Mouse (Mus musculus): ENCODE measurements around the gene Zic5. TPM values are rescaled to one million over a fixed set of nuclear protein-coding genes. Genes with fewer than 3 reads are reported as not detected.
A peak's percentile ranks its signal among the peaks of the same experiment; 100 is the strongest.

Gene Zic5
- polyA plus RNA-seq, 1 experiment from 2014 or later: 1.9 TPM

- H3K4me2 ChIP-seq (ENCODE audit: low read depth, low read length): peak overlapping the region; percentile 21; the same call in 1 of the 2 replicates
- ATAC-seq (ENCODE audit: low read depth) (no peak), DNase-seq (ENCODE audit: low spot score) (no peak)
- WGBS: 5% methylated on average over 5 of the region's 5 CpGs
- no peaks in the 10 kb centered on the region for H3K9me3 ChIP-seq (ENCODE audit: control insufficient read depth, low read length)
- no peak overlapping the region for H3K27ac ChIP-seq (replicated peaks; ENCODE audit: low read depth, low read length)
- no peak overlapping the region for H3K9ac ChIP-seq (ENCODE audit: low read depth, low read length)
- H3K27me3 ChIP-seq (replicated peaks; ENCODE audit: control insufficient read depth, insufficient read depth, low read length): peaks cover 95% of the 10 kb centered on the region
- H3K4me1 ChIP-seq (ENCODE audit: control insufficient read depth, insufficient read depth, low read length): no peaks in the 10 kb centered on the region
- no peak overlapping the region for H3K4me3 ChIP-seq (ENCODE audit: low read depth, low read length)
- no peaks in the 10 kb centered on the region for H3K36me3 ChIP-seq (ENCODE audit: control insufficient read depth, insufficient read depth, low read length)
Measured at GRCm38 (mm10) chr14:122483024-122483385, 17.5 kb upstream of the Zic5 start.

- Histone ChIP-seq H3K4me2 (ENCODE audit: low read depth, low read length) (peak overlapping the region; percentile 21; the same call in 1 of the 2 replicates), H3K27me3 (replicated peaks; ENCODE audit: control insufficient read depth, insufficient read depth, low read length) (peaks cover 96% of the 10 kb centered on the region), H3K9me3 (ENCODE audit: control insufficient read depth, low read length) (no peaks in the 10 kb centered on the region), H3K4me3 (ENCODE audit: low read depth, low read length) (peak overlapping the region; percentile 11; the same call in 1 of the 2 replicates), H3K36me3 (ENCODE audit: control insufficient read depth, insufficient read depth, low read length) (no peaks in the 10 kb centered on the region), H3K27ac (replicated peaks; ENCODE audit: low read depth, low read length) (no peak overlapping the region), H3K9ac (ENCODE audit: low read depth, low read length) (no peak overlapping the region; the same call in 1 of the 2 replicates), H3K4me1 (ENCODE audit: control insufficient read depth, insufficient read depth, low read length) (no peaks in the 10 kb centered on the region)
- peak; percentile 24; the same call in 1 of the 2 replicates for ATAC-seq (ENCODE audit: low read depth)
- 3% methylated on average over 34 of the region's 38 CpGs for WGBS
- no peak for DNase-seq (ENCODE audit: low spot score)
Measured at GRCm38 (mm10) chr14:122482081-122483023, 16.9 kb upstream of the Zic5 start.

GRCm38 (mm10) chr14:122481181-122481580 is 15.7 kb upstream of the Zic5 start:
- Histone ChIP-seq H3K4me1 (ENCODE audit: control insufficient read depth, insufficient read depth, low read length) (no peaks in the 10 kb centered on the region), H3K9me3 (ENCODE audit: control insufficient read depth, low read length) (no peaks in the 10 kb centered on the region), H3K9ac (ENCODE audit: low read depth, low read length) (no peak overlapping the region; the same call in 1 of the 2 replicates), H3K4me2 (ENCODE audit: low read depth, low read length) (peak overlapping the region; percentile 21; the same call in 1 of the 2 replicates), H3K4me3 (ENCODE audit: low read depth, low read length) (no peak overlapping the region; the same call in 1 of the 2 replicates), H3K27me3 (replicated peaks; ENCODE audit: control insufficient read depth, insufficient read depth, low read length) (peaks cover 97% of the 10 kb centered on the region), H3K27ac (replicated peaks; ENCODE audit: low read depth, low read length) (no peak overlapping the region; the same call in 1 of the 2 replicates), H3K36me3 (ENCODE audit: control insufficient read depth, insufficient read depth, low read length) (no peaks in the 10 kb centered on the region)
- WGBS: 4% methylated on average over 15 of the region's 15 CpGs
- ATAC-seq (ENCODE audit: low read depth): 0 out of 2 replicates have a peak, but pooled peaks have one; percentile 24
- no peak for DNase-seq (ENCODE audit: low spot score)

GRCm38 (mm10) chr14:122480355-122480754 is 14.9 kb upstream of the Zic5 start:
- 7% methylated on average over 2 of the region's 2 CpGs for WGBS
- Histone ChIP-seq H3K4me3 (ENCODE audit: low read depth, low read length) (peak overlapping the region; percentile 5; the same call in 1 of the 2 replicates), H3K27ac (replicated peaks; ENCODE audit: low read depth, low read length) (no peak overlapping the region), H3K9me3 (ENCODE audit: control insufficient read depth, low read length) (no peaks in the 10 kb centered on the region), H3K4me1 (ENCODE audit: control insufficient read depth, insufficient read depth, low read length) (0 out of 2 replicates have a peak, but pooled peaks cover 6% of the 10 kb centered on the region), H3K36me3 (ENCODE audit: control insufficient read depth, insufficient read depth, low read length) (no peaks in the 10 kb centered on the region), H3K9ac (ENCODE audit: low read depth, low read length) (peak overlapping the region; percentile 19; the same call in 1 of the 2 replicates), H3K4me2 (ENCODE audit: low read depth, low read length) (peak overlapping the region; percentile 7; the same call in 1 of the 2 replicates), H3K27me3 (replicated peaks; ENCODE audit: control insufficient read depth, insufficient read depth, low read length) (peaks cover 97% of the 10 kb centered on the region)
- no peak for ATAC-seq (ENCODE audit: low read depth)
- no peak for DNase-seq (ENCODE audit: low spot score)

- WGBS: 13% methylated on average over 17 of the region's 17 CpGs
- Histone ChIP-seq H3K9ac (ENCODE audit: low read depth, low read length) (no peak overlapping the region; the same call in 1 of the 2 replicates), H3K36me3 (ENCODE audit: control insufficient read depth, insufficient read depth, low read length) (no peaks in the 10 kb centered on the region), H3K4me3 (ENCODE audit: low read depth, low read length) (peak overlapping the region; percentile 49; the same call in 1 of the 2 replicates), H3K27me3 (replicated peaks; ENCODE audit: control insufficient read depth, insufficient read depth, low read length) (peaks cover 97% of the 10 kb centered on the region), H3K9me3 (ENCODE audit: control insufficient read depth, low read length) (no peaks in the 10 kb centered on the region), H3K27ac (replicated peaks; ENCODE audit: low read depth, low read length) (no peak overlapping the region), H3K4me2 (ENCODE audit: low read depth, low read length) (peak overlapping the region; percentile 37; the same call in 1 of the 2 replicates), H3K4me1 (ENCODE audit: control insufficient read depth, insufficient read depth, low read length) (peaks cover 12% of the 10 kb centered on the region)
- ATAC-seq (ENCODE audit: low read depth) (no peak), DNase-seq (ENCODE audit: low spot score) (no peak)
Measured at GRCm38 (mm10) chr14:122479461-122480109, 14.1 kb upstream of the Zic5 start.

GRCm38 (mm10) chr14:122478574-122479011 is 13.1 kb upstream of the Zic5 start:
- Histone ChIP-seq H3K9me3 (ENCODE audit: control insufficient read depth, low read length) (no peaks in the 10 kb centered on the region), H3K36me3 (ENCODE audit: control insufficient read depth, insufficient read depth, low read length) (no peaks in the 10 kb centered on the region), H3K27me3 (replicated peaks; ENCODE audit: control insufficient read depth, insufficient read depth, low read length) (peaks cover 97% of the 10 kb centered on the region), H3K27ac (replicated peaks; ENCODE audit: low read depth, low read length) (no peak overlapping the region), H3K4me1 (ENCODE audit: control insufficient read depth, insufficient read depth, low read length) (peaks cover 12% of the 10 kb centered on the region), H3K4me2 (ENCODE audit: low read depth, low read length) (peak overlapping the region; percentile 37; the same call in 1 of the 2 replicates), H3K9ac (ENCODE audit: low read depth, low read length) (peak overlapping the region; percentile 57; the same call in 1 of the 2 replicates), H3K4me3 (ENCODE audit: low read depth, low read length) (peak overlapping the region; percentile 49)
- no peak for DNase-seq (ENCODE audit: low spot score)
- 0% methylated on average over 15 of the region's 22 CpGs for WGBS
- no peak for ATAC-seq (ENCODE audit: low read depth)

GRCm38 (mm10) chr14:122477971-122478573 is 12.6 kb upstream of the Zic5 start:
- H3K27me3 ChIP-seq (replicated peaks; ENCODE audit: control insufficient read depth, insufficient read depth, low read length): peaks cover 97% of the 10 kb centered on the region
- H3K4me1 ChIP-seq (ENCODE audit: control insufficient read depth, insufficient read depth, low read length): peaks cover 12% of the 10 kb centered on the region
- H3K4me3 ChIP-seq (ENCODE audit: low read depth, low read length): peak overlapping the region; percentile 49; the same call in 1 of the 2 replicates
- peak overlapping the region; percentile 37; the same call in 1 of the 2 replicates for H3K4me2 ChIP-seq (ENCODE audit: low read depth, low read length)
- H3K36me3 ChIP-seq (ENCODE audit: control insufficient read depth, insufficient read depth, low read length): no peaks in the 10 kb centered on the region
- 2% methylated on average over 9 of the region's 9 CpGs for WGBS
- H3K9me3 ChIP-seq (ENCODE audit: control insufficient read depth, low read length): no peaks in the 10 kb centered on the region
- no peak overlapping the region; the same call in 1 of the 2 replicates for H3K27ac ChIP-seq (replicated peaks; ENCODE audit: low read depth, low read length)
- ATAC-seq (ENCODE audit: low read depth) (no peak), DNase-seq (ENCODE audit: low spot score) (no peak)
- H3K9ac ChIP-seq (ENCODE audit: low read depth, low read length): peak overlapping the region; percentile 57; the same call in 1 of the 2 replicates

GRCm38 (mm10) chr14:122477261-122477671 is 11.8 kb upstream of the Zic5 start:
- peak overlapping the region; percentile 49; the same call in 1 of the 2 replicates for H3K4me3 ChIP-seq (ENCODE audit: low read depth, low read length)
- no peak overlapping the region; the same call in 1 of the 2 replicates for H3K27ac ChIP-seq (replicated peaks; ENCODE audit: low read depth, low read length)
- H3K27me3 ChIP-seq (replicated peaks; ENCODE audit: control insufficient read depth, insufficient read depth, low read length): peaks cover 97% of the 10 kb centered on the region
- H3K9me3 ChIP-seq (ENCODE audit: control insufficient read depth, low read length): no peaks in the 10 kb centered on the region
- H3K9ac ChIP-seq (ENCODE audit: low read depth, low read length): peak overlapping the region; percentile 63; the same call in 1 of the 2 replicates
- ATAC-seq (ENCODE audit: low read depth): no peak
- no peak for DNase-seq (ENCODE audit: low spot score)
- H3K4me2 ChIP-seq (ENCODE audit: low read depth, low read length): no peak overlapping the region; the same call in 1 of the 2 replicates
- H3K36me3 ChIP-seq (ENCODE audit: control insufficient read depth, insufficient read depth, low read length): no peaks in the 10 kb centered on the region
- H3K4me1 ChIP-seq (ENCODE audit: control insufficient read depth, insufficient read depth, low read length): peaks cover 12% of the 10 kb centered on the region
- under 1% methylated on average over 20 of the region's 20 CpGs for WGBS
